Mouse (Mus musculus) midbrain, embryonic 16.5 days (tissue): ENCODE results near the gene Klre1. TPM values are rescaled to one million over a fixed set of nuclear protein-coding genes. Genes with fewer than 3 reads are reported as not detected.

Source experiments
- polyA plus RNA-seq: library from polyadenylated mRNA; unstranded; fragments of >200 nt; fragmentation: Nextera tagmentation; extraction: Ambion mirVana; gene quantifications from 2 replicates; pipeline ENCODE4 v1.2.1, GENCODE M21; 2015

Klre1 gene
- polyA plus RNA-seq, 1 experiment from 2014 or later: not detected

Other genes with a start within 250 kb of the Klre1 start
- not detected in 2 replicates for gene 4922502D21Rik, start 246.1 kb upstream of the Klre1 start, polyA plus RNA-seq
- gene Clec12a, start 235.2 kb upstream of the Klre1 start, polyA plus RNA-seq: 0.28 and 0.40 TPM in 2 replicates
- gene Clec12b, start 192.0 kb upstream of the Klre1 start, polyA plus RNA-seq: 0.45 TPM in 1 of 2 replicates, not detected in the other
- gene Clec1b, start 180.6 kb upstream of the Klre1 start, polyA plus RNA-seq: 0.34 and 0.65 TPM in 2 replicates
- gene Clec9a, start 169.0 kb upstream of the Klre1 start, polyA plus RNA-seq: 0.45 and 0.47 TPM in 2 replicates
- 1.6 and 2.1 TPM in 2 replicates for gene Clec1a, start 125.9 kb upstream of the Klre1 start, polyA plus RNA-seq
- not detected in 2 replicates for gene Olr1, start 70.7 kb upstream of the Klre1 start, polyA plus RNA-seq
- not detected in 2 replicates for gene Tmem52b, start 65.3 kb upstream of the Klre1 start, polyA plus RNA-seq
- gene Gabarapl1, start 44.7 kb upstream of the Klre1 start, polyA plus RNA-seq: 226 and 237 TPM in 2 replicates
- gene Klrd1, start 13.9 kb downstream of the Klre1 start, polyA plus RNA-seq: not detected in 2 replicates
- gene Klrk1, start 46.0 kb downstream of the Klre1 start, polyA plus RNA-seq: 0.19 and 0.24 TPM in 2 replicates
- not detected in 2 replicates for gene Klrc3, start 65.4 kb downstream of the Klre1 start, polyA plus RNA-seq
- not detected in 2 replicates for gene Klrc2, start 82.8 kb downstream of the Klre1 start, polyA plus RNA-seq
- not detected in 2 replicates for gene Klrc1, start 101.1 kb downstream of the Klre1 start, polyA plus RNA-seq
- gene Klri1, start 139.2 kb downstream of the Klre1 start, polyA plus RNA-seq: not detected in 2 replicates
- not detected in 2 replicates for gene Klri2, start 162.6 kb downstream of the Klre1 start, polyA plus RNA-seq
- gene Gm156, start 206.4 kb downstream of the Klre1 start, polyA plus RNA-seq: not detected in 2 replicates